In the genomic region with DNA sequence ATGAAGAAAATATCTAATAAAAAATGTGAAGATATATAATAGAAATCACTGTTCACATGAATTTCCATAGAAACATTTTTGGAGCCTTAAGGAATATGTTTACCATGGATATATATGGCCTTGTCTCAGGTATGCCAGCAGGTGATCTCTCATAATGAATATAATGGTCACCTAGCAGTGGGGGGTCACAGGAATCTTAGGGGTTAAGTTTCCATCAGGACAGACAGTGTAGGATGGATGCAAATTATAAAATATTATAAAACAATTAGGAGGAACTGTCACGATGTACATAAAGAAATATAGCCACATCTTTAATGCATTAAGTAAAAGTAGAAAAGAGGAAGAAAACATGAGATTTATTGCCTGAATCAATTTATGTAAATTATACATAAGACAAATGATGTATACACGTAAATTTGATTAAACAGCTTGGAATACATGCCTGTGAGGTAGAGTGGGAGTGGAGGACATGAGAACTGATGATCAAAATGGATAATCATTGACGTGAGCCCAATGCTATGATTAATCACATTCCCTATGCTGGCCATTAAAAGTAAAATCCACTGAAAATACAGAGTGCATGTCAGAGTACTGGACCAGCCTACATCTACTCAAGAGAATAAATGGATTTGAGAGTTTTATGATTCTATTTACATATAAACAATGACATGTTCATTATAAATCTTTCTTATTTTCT, we compare ENCODE assay signal across 24 mouse cellular contexts.
DNase-seq lines count a peak whose midpoint lies in the region; ATAC-seq lines count a peak whose summit lies in the region.
"Had no signal": no experiment of that assay in that cellular context is flagged by ENCODE, and none has a peak within 500 bp of the region (broad histone marks: within the 10 kb centered on the region; RNA-seq: fewer than 3 reads in every experiment).

No protein-coding gene starts in this region.

- no peak for DNase-seq in hindbrain, embryonic 11.5 days (ENCODE audit: low spot score)
- DNase-seq in midbrain, embryonic 11.5 days (ENCODE audit: low spot score, missing footprints), result peak; percentile 14
- DNase-seq: adrenal gland, adult 8-10 months; adrenal gland, postnatal 14 days; adrenal gland, postnatal 36 days; B cell, adult 2 months; cerebellum, adult 11-12 months; cerebellum, adult 2 months; cerebellum, adult 9-10 months; cerebellum, postnatal 10 days; cerebellum, postnatal 25 days had no signal

- no peaks in the 10 kb centered on the region for H3K4me1 ChIP-seq in hindbrain, embryonic 11.5 days (replicated peaks; ENCODE audit: control insufficient read depth, insufficient read depth, low read length)
- no peaks in the 10 kb centered on the region for H3K4me1 ChIP-seq in hindbrain, embryonic 13.5 days (replicated peaks)
- H3K4me1 ChIP-seq in midbrain, embryonic 11.5 days (ENCODE audit: control insufficient read depth, insufficient read depth, low read length), result no peaks in the 10 kb centered on the region
- H3K4me1 ChIP-seq in midbrain, embryonic 15.5 days, result no peaks in the 10 kb centered on the region
- no peaks in the 10 kb centered on the region for H3K4me1 ChIP-seq in neural tube, embryonic 12.5 days
- no peaks in the 10 kb centered on the region for H3K4me1 ChIP-seq in neural tube, embryonic 15.5 days
- H3K4me1 ChIP-seq: embryonic facial prominence, embryonic 10.5 days; embryonic facial prominence, embryonic 12.5 days; forebrain, embryonic 13.5 days; forebrain, embryonic 15.5 days had no signal

- peak; percentile 45; the same call in 1 of the 2 replicates for ATAC-seq in hindbrain, embryonic 11.5 days (ENCODE audit: low FRiP score)
- no peak for ATAC-seq in hindbrain, embryonic 13.5 days (ENCODE audit: low FRiP score)
- no peak for ATAC-seq in midbrain, embryonic 11.5 days (ENCODE audit: low FRiP score)
- ATAC-seq in midbrain, embryonic 15.5 days (replicated peaks), result no peak
- peak; percentile 61 for ATAC-seq in neural tube, embryonic 12.5 days (ENCODE audit: low FRiP score, low read depth)
- no peak for ATAC-seq in neural tube, embryonic 15.5 days (ENCODE audit: low FRiP score)
- ATAC-seq: activated CD4-positive, CD25-positive, alpha-beta regulatory T cell, adult 4 months; CD4-positive, CD25-positive, alpha-beta regulatory T cell, adult 4 months; forebrain, embryonic 13.5 days; forebrain, embryonic 15.5 days; Patski had no signal

- no peaks in the 10 kb centered on the region for H3K27me3 ChIP-seq in hindbrain, embryonic 11.5 days (ENCODE audit: control insufficient read depth, insufficient read depth, low read length)
- no peaks in the 10 kb centered on the region for H3K27me3 ChIP-seq in hindbrain, embryonic 13.5 days
- H3K27me3 ChIP-seq in midbrain, embryonic 11.5 days (ENCODE audit: control insufficient read depth, insufficient read depth, low read length), result no peaks in the 10 kb centered on the region
- no peaks in the 10 kb centered on the region for H3K27me3 ChIP-seq in midbrain, embryonic 15.5 days (replicated peaks)
- H3K27me3 ChIP-seq in neural tube, embryonic 12.5 days (replicated peaks), result no peaks in the 10 kb centered on the region
- no peaks in the 10 kb centered on the region for H3K27me3 ChIP-seq in neural tube, embryonic 15.5 days (replicated peaks)
- H3K27me3 ChIP-seq: CH12.LX; embryonic facial prominence, embryonic 12.5 days; forebrain, embryonic 13.5 days; forebrain, embryonic 15.5 days; Patski had no signal

- H3K36me3 ChIP-seq in hindbrain, embryonic 11.5 days (ENCODE audit: control insufficient read depth, insufficient read depth, low read length), result no peaks in the 10 kb centered on the region
- H3K36me3 ChIP-seq in hindbrain, embryonic 13.5 days, result no peaks in the 10 kb centered on the region
- H3K36me3 ChIP-seq in midbrain, embryonic 11.5 days (ENCODE audit: control insufficient read depth, insufficient read depth, low read length), result no peaks in the 10 kb centered on the region
- H3K36me3 ChIP-seq in midbrain, embryonic 15.5 days (replicated peaks), result no peaks in the 10 kb centered on the region
- no peaks in the 10 kb centered on the region for H3K36me3 ChIP-seq in neural tube, embryonic 12.5 days
- H3K36me3 ChIP-seq in neural tube, embryonic 15.5 days, result no peaks in the 10 kb centered on the region
- H3K36me3 ChIP-seq: embryonic facial prominence, embryonic 10.5 days; embryonic facial prominence, embryonic 12.5 days; forebrain, embryonic 15.5 days; G1E had no signal

- no peak overlapping the region for H3K4me2 ChIP-seq in hindbrain, embryonic 11.5 days (replicated peaks; ENCODE audit: low read depth, low read length)
- H3K4me2 ChIP-seq in hindbrain, embryonic 13.5 days, result no peak overlapping the region
- no peak overlapping the region for H3K4me2 ChIP-seq in midbrain, embryonic 11.5 days
- no peak overlapping the region for H3K4me2 ChIP-seq in midbrain, embryonic 15.5 days
- H3K4me2 ChIP-seq in neural tube, embryonic 12.5 days (replicated peaks), result no peak overlapping the region
- H3K4me2 ChIP-seq in neural tube, embryonic 15.5 days, result no peak overlapping the region
- H3K4me2 ChIP-seq: embryonic facial prominence, embryonic 12.5 days; forebrain, embryonic 13.5 days; forebrain, embryonic 15.5 days had no signal

- H3K27ac ChIP-seq in hindbrain, embryonic 11.5 days (ENCODE audit: low read depth, low read length), result no peak overlapping the region
- H3K27ac ChIP-seq in hindbrain, embryonic 13.5 days, result no peak overlapping the region
- H3K27ac ChIP-seq in midbrain, embryonic 11.5 days (ENCODE audit: low read depth, low read length), result no peak overlapping the region
- no peak overlapping the region for H3K27ac ChIP-seq in midbrain, embryonic 15.5 days
- no peak overlapping the region for H3K27ac ChIP-seq in neural tube, embryonic 12.5 days
- no peak overlapping the region for H3K27ac ChIP-seq in neural tube, embryonic 15.5 days (replicated peaks)
- H3K27ac ChIP-seq: embryonic facial prominence, embryonic 10.5 days; embryonic facial prominence, embryonic 12.5 days; forebrain, embryonic 13.5 days; forebrain, embryonic 15.5 days had no signal

- 74% methylated on average over 3 of the region's 3 CpGs for WGBS in hindbrain, embryonic 11.5 days
- WGBS in hindbrain, embryonic 13.5 days, result 72% methylated on average over 3 of the region's 3 CpGs
- 82% methylated on average over 3 of the region's 3 CpGs for WGBS in midbrain, embryonic 11.5 days
- 80% methylated on average over 3 of the region's 3 CpGs for WGBS in midbrain, embryonic 15.5 days
- WGBS in neural tube, embryonic 12.5 days, result 64% methylated on average over 3 of the region's 3 CpGs
- WGBS in neural tube, embryonic 15.5 days, result 66% methylated on average over 3 of the region's 3 CpGs

- no peak overlapping the region for H3K9ac ChIP-seq in hindbrain, embryonic 11.5 days (ENCODE audit: low read depth, low read length)
- no peak overlapping the region for H3K9ac ChIP-seq in hindbrain, embryonic 13.5 days
- H3K9ac ChIP-seq in midbrain, embryonic 11.5 days (ENCODE audit: low read length), result no peak overlapping the region
- no peak overlapping the region for H3K9ac ChIP-seq in midbrain, embryonic 15.5 days
- H3K9ac ChIP-seq in neural tube, embryonic 12.5 days, result no peak overlapping the region
- no peak overlapping the region for H3K9ac ChIP-seq in neural tube, embryonic 15.5 days (replicated peaks)
- H3K9ac ChIP-seq: embryonic facial prominence, embryonic 12.5 days; forebrain, embryonic 13.5 days; forebrain, embryonic 15.5 days had no signal

- H3K9me3 ChIP-seq in hindbrain, embryonic 11.5 days (ENCODE audit: control insufficient read depth, low read length), result no peaks in the 10 kb centered on the region
- no peaks in the 10 kb centered on the region for H3K9me3 ChIP-seq in hindbrain, embryonic 13.5 days
- H3K9me3 ChIP-seq in midbrain, embryonic 11.5 days (ENCODE audit: control insufficient read depth, low read length), result no peaks in the 10 kb centered on the region
- H3K9me3 ChIP-seq in midbrain, embryonic 15.5 days, result no peaks in the 10 kb centered on the region
- H3K9me3 ChIP-seq in neural tube, embryonic 12.5 days, result no peaks in the 10 kb centered on the region
- no peaks in the 10 kb centered on the region for H3K9me3 ChIP-seq in neural tube, embryonic 15.5 days (replicated peaks)
- H3K9me3 ChIP-seq: embryonic facial prominence, embryonic 10.5 days; embryonic facial prominence, embryonic 12.5 days; forebrain, embryonic 13.5 days; forebrain, embryonic 15.5 days had no signal

- H3K4me3 ChIP-seq in hindbrain, embryonic 11.5 days (ENCODE audit: low read depth, low read length), result no peak overlapping the region
- no peak overlapping the region for H3K4me3 ChIP-seq in hindbrain, embryonic 13.5 days
- H3K4me3 ChIP-seq in midbrain, embryonic 11.5 days (ENCODE audit: low read depth, low read length), result no peak overlapping the region
- H3K4me3 ChIP-seq in midbrain, embryonic 15.5 days, result no peak overlapping the region
- no peak overlapping the region for H3K4me3 ChIP-seq in neural tube, embryonic 12.5 days
- H3K4me3 ChIP-seq in neural tube, embryonic 15.5 days (replicated peaks), result no peak overlapping the region
- H3K4me3 ChIP-seq: embryonic facial prominence, embryonic 10.5 days; embryonic facial prominence, embryonic 12.5 days; forebrain, embryonic 13.5 days; forebrain, embryonic 15.5 days had no signal

Comparison
In these comparisons a context has a peak if more than half of its experiments do, and no peak if none do; other contexts are left out.
1. ATAC-seq: peak in hindbrain, embryonic 11.5 days (single experiment) and neural tube, embryonic 12.5 days (single experiment); none in hindbrain, embryonic 13.5 days (single experiment), midbrain, embryonic 11.5 days (single experiment), midbrain, embryonic 15.5 days (single experiment) and neural tube, embryonic 15.5 days (single experiment).